Mouse (Mus musculus): Measurements from ENCODE around the gene Clcn5. TPM values are rescaled to one million over a fixed set of nuclear protein-coding genes. Genes with fewer than 3 reads are reported as not detected.
A peak's percentile ranks its signal among the peaks of the same experiment; 100 is the strongest.

Gene Clcn5
- polyA plus RNA-seq, 1 experiment from 2014 or later = 17.8 TPM

DNA sequence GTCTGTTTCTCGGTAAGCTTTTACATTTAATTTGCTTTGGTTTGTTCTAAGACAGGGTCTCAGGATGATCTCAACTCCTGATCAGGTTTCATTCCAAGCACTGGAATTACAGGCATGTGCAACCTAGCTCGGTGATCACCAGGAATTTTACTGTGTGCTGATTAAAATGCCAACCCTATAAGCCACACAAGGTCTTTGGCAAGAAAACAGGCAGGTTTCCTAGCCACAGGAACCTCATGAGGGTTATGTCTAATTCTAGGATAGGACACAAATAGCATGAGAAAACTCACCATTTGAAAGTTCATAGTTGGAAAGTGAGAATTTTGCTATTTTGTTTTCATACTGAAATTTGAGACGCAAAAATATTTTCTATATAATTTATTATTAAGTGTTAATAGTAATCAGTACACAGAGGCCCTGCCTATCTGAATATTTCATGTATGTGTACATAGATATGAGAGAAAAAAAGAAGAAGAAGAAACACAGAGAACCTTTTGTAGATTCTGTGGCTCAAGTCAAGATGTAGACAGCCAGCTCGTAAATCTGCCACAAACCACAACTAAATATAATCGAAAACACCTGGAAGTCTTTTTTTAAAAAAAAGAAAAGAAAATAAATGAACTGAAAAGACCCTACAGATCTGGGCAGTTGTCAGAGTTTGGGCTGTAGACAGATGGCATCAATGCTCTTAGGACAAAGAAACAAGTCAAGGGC is 58.6 kb downstream of the Clcn5 start:
- H3K27ac ChIP-seq (ENCODE audit: low read length) = no peak overlapping the region
- 71% methylated on average over 5 of the region's 5 CpGs for WGBS
- no peak overlapping the region for H3K4me2 ChIP-seq (replicated peaks; ENCODE audit: low read depth, low read length)
- H3K36me3 ChIP-seq (ENCODE audit: control insufficient read depth, insufficient read depth, low read length) = no peaks in the 10 kb centered on the region
- no peak overlapping the region for H3K9ac ChIP-seq (replicated peaks; ENCODE audit: low read depth, low read length)
- H3K27me3 ChIP-seq (ENCODE audit: control insufficient read depth, insufficient read depth, low read length) = no peaks in the 10 kb centered on the region
- ATAC-seq (ENCODE audit: insufficient number of reproducible peaks, insufficient read depth, low FRiP score, low read depth) = no peak
- no peak overlapping the region for H3K4me3 ChIP-seq (ENCODE audit: low read depth, low read length)
- no peaks in the 10 kb centered on the region for H3K4me1 ChIP-seq (ENCODE audit: control insufficient read depth, insufficient read depth, low read length)
- no peaks in the 10 kb centered on the region for H3K9me3 ChIP-seq (ENCODE audit: control insufficient read depth, low read depth, low read length)

DNA sequence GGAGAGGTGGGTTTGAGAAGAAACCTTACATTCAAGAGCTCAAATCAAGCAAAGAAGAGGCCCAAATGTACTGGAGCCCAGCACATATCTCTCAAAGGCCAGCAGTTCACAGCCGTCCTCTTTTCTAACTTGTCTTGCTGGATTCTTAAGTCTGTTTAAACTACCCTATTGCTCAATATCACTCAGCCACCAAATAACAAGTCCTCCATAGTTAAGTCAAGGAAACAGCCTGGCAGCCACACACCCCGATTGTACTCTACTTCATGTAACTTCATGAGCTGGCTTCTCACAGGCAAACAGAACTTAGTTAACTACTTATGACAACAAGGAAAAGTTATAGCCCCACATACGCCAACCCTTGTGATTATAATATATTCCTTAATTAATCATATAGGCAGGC is 59.4 kb downstream of the Clcn5 start:
- H3K4me1 ChIP-seq (ENCODE audit: control insufficient read depth, insufficient read depth, low read length) = no peaks in the 10 kb centered on the region
- H3K9ac ChIP-seq (replicated peaks; ENCODE audit: low read depth, low read length) = no peak overlapping the region
- no peak for ATAC-seq (ENCODE audit: insufficient number of reproducible peaks, insufficient read depth, low FRiP score, low read depth)
- no peak overlapping the region for H3K4me3 ChIP-seq (ENCODE audit: low read depth, low read length)
- H3K36me3 ChIP-seq (ENCODE audit: control insufficient read depth, insufficient read depth, low read length) = no peaks in the 10 kb centered on the region
- H3K27ac ChIP-seq (ENCODE audit: low read length) = no peak overlapping the region
- no peak overlapping the region for H3K4me2 ChIP-seq (replicated peaks; ENCODE audit: low read depth, low read length)
- 53% methylated on average over 3 of the region's 3 CpGs for WGBS
- H3K27me3 ChIP-seq (ENCODE audit: control insufficient read depth, insufficient read depth, low read length) = no peaks in the 10 kb centered on the region
- no peaks in the 10 kb centered on the region for H3K9me3 ChIP-seq (ENCODE audit: control insufficient read depth, low read depth, low read length)

DNA sequence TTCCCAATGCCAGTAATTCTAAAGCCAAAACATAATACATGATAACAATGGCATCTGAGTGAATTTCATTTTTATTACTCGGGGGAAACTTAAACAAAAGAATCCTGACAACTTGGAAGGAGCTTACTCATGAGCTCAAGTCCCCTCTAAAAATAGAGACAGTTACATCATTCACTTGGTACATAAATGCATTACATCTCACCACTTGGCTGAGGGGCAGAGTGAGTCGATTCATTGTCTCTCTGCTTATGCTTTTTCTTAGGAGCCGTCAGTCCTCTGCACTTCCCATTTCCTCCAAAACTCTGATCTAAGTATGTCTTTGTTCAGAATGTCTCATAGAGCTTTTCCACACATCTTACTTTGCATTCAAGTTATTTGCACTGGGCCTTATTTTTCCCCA is 63.1 kb downstream of the Clcn5 start:
- no peak overlapping the region for H3K4me2 ChIP-seq (replicated peaks; ENCODE audit: low read depth, low read length)
- H3K36me3 ChIP-seq (ENCODE audit: control insufficient read depth, insufficient read depth, low read length) = no peaks in the 10 kb centered on the region
- H3K27ac ChIP-seq (ENCODE audit: low read length) = no peak overlapping the region
- ATAC-seq (ENCODE audit: insufficient number of reproducible peaks, insufficient read depth, low FRiP score, low read depth) = no peak
- no peaks in the 10 kb centered on the region for H3K9me3 ChIP-seq (ENCODE audit: control insufficient read depth, low read depth, low read length)
- WGBS = 61% methylated on average over 3 of the region's 3 CpGs
- no peak overlapping the region for H3K9ac ChIP-seq (replicated peaks; ENCODE audit: low read depth, low read length)
- no peaks in the 10 kb centered on the region for H3K27me3 ChIP-seq (ENCODE audit: control insufficient read depth, insufficient read depth, low read length)
- no peak overlapping the region for H3K4me3 ChIP-seq (ENCODE audit: low read depth, low read length)
- H3K4me1 ChIP-seq (ENCODE audit: control insufficient read depth, insufficient read depth, low read length) = no peaks in the 10 kb centered on the region

DNA sequence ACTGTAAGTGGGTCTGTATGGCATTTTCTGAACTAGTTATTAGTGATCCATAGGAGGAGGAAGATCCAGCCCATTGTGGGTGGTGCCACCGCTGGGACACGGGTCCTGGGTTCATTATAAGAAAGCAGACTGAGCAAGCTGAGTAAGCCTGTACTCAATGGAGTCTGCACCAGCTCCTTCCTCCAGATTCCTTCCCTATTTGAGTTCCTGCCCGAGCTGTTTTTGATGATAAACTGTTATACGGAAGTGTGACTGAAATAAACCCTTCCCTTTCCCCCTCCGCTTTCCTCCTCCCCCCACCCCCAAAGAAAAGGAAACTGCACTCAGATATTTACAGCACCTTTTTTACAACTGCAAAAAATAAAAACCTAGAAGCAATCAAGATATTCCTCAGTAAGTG is 115.1 kb downstream of the Clcn5 start:
- Histone ChIP-seq H3K4me3 (ENCODE audit: low read depth, low read length) (no peak overlapping the region), H3K9ac (replicated peaks; ENCODE audit: low read depth, low read length) (no peak overlapping the region), H3K27ac (ENCODE audit: low read length) (no peak overlapping the region), H3K9me3 (ENCODE audit: control insufficient read depth, low read depth, low read length) (no peaks in the 10 kb centered on the region), H3K4me2 (replicated peaks; ENCODE audit: low read depth, low read length) (no peak overlapping the region), H3K27me3 (ENCODE audit: control insufficient read depth, insufficient read depth, low read length) (no peaks in the 10 kb centered on the region), H3K36me3 (ENCODE audit: control insufficient read depth, insufficient read depth, low read length) (no peaks in the 10 kb centered on the region), H3K4me1 (ENCODE audit: control insufficient read depth, insufficient read depth, low read length) (no peaks in the 10 kb centered on the region)
- 65% methylated on average over 5 of the region's 5 CpGs for WGBS
- ATAC-seq (ENCODE audit: insufficient number of reproducible peaks, insufficient read depth, low FRiP score, low read depth) = no peak

DNA sequence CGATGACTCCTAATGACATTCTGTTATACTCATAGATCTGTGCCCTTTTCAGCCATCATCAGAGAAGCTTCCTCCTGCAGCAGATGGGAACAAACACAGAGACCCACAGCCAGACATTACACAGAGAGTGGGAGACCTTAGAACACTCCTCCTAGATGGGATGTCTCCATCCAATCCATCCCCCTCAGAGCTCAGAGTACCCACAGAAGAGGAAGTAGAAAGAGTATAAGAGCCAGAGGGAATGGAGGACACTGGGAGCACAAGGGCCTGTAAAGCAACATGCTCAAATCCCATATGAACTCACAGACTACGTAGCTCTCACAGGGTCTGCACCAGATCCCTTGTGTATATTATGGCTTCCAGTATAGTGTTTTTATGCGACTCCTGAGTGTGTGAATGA is 115.6 kb downstream of the Clcn5 start:
- H3K36me3 ChIP-seq (ENCODE audit: control insufficient read depth, insufficient read depth, low read length) = no peaks in the 10 kb centered on the region
- H3K27ac ChIP-seq (ENCODE audit: low read length) = no peak overlapping the region
- no peak overlapping the region for H3K9ac ChIP-seq (replicated peaks; ENCODE audit: low read depth, low read length)
- 94% methylated on average over 3 of the region's 3 CpGs for WGBS
- no peak for ATAC-seq (ENCODE audit: insufficient number of reproducible peaks, insufficient read depth, low FRiP score, low read depth)
- no peaks in the 10 kb centered on the region for H3K27me3 ChIP-seq (ENCODE audit: control insufficient read depth, insufficient read depth, low read length)
- H3K4me2 ChIP-seq (replicated peaks; ENCODE audit: low read depth, low read length) = no peak overlapping the region
- no peak overlapping the region for H3K4me3 ChIP-seq (ENCODE audit: low read depth, low read length)
- no peaks in the 10 kb centered on the region for H3K4me1 ChIP-seq (ENCODE audit: control insufficient read depth, insufficient read depth, low read length)
- no peaks in the 10 kb centered on the region for H3K9me3 ChIP-seq (ENCODE audit: control insufficient read depth, low read depth, low read length)

DNA sequence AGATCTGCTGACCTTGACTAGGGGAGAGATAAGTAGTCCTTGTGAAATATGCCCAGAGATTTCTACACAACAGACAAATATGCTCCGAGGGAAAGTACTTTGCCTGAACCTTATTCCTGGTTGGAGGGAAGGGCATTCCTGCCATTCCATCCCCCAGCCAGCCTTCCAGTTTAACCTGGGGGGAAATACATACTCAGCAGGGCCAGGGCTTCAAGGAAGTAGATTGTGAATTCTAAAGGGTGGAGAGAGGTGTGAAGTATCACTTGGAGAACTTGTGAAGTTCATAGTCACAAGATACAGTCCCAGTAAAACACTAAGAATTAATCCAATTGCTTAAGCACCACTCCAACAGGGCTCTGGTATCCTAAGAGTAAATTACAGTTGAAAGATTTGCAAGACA is 121.3 kb downstream of the Clcn5 start:
- ATAC-seq (ENCODE audit: insufficient number of reproducible peaks, insufficient read depth, low FRiP score, low read depth) = no peak
- H3K27ac ChIP-seq (ENCODE audit: low read length) = no peak overlapping the region
- no peak overlapping the region for H3K9ac ChIP-seq (replicated peaks; ENCODE audit: low read depth, low read length)
- H3K4me2 ChIP-seq (replicated peaks; ENCODE audit: low read depth, low read length) = no peak overlapping the region
- no peaks in the 10 kb centered on the region for H3K4me1 ChIP-seq (ENCODE audit: control insufficient read depth, insufficient read depth, low read length)
- no peaks in the 10 kb centered on the region for H3K27me3 ChIP-seq (ENCODE audit: control insufficient read depth, insufficient read depth, low read length)
- H3K9me3 ChIP-seq (ENCODE audit: control insufficient read depth, low read depth, low read length) = no peaks in the 10 kb centered on the region
- WGBS = 33% methylated on average over 1 of the region's 1 CpGs
- H3K4me3 ChIP-seq (ENCODE audit: low read depth, low read length) = no peak overlapping the region
- no peaks in the 10 kb centered on the region for H3K36me3 ChIP-seq (ENCODE audit: control insufficient read depth, insufficient read depth, low read length)

DNA sequence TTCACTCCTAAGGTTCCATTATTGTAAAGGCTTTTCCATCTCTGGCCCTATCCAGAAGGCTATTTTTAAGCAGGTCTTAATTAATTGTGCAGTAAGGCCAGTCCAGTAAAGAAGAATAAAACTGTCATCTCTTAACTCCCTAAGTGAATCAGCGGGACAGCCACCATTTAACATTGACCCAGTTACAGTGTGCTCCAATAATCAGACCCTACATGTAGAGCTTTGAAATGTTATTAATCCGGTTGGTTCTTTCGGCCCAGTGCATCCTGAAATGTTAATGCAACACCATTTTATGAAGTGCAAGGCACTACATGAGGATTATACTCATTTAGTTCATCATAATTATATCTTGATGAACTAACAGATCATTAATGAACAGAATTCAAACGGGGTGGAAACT is 128.3 kb downstream of the Clcn5 start:
- ATAC-seq (ENCODE audit: insufficient number of reproducible peaks, insufficient read depth, low FRiP score, low read depth) = no peak
- H3K27ac ChIP-seq (ENCODE audit: low read length) = no peak overlapping the region
- no peaks in the 10 kb centered on the region for H3K4me1 ChIP-seq (ENCODE audit: control insufficient read depth, insufficient read depth, low read length)
- 90% methylated on average over 4 of the region's 4 CpGs for whole genome bisulfite sequencing
- H3K4me2 ChIP-seq (replicated peaks; ENCODE audit: low read depth, low read length) = no peak overlapping the region
- H3K36me3 ChIP-seq (ENCODE audit: control insufficient read depth, insufficient read depth, low read length) = no peaks in the 10 kb centered on the region
- H3K4me3 ChIP-seq (ENCODE audit: low read depth, low read length) = no peak overlapping the region
- H3K9me3 ChIP-seq (ENCODE audit: control insufficient read depth, low read depth, low read length) = no peaks in the 10 kb centered on the region
- H3K27me3 ChIP-seq (ENCODE audit: control insufficient read depth, insufficient read depth, low read length) = no peaks in the 10 kb centered on the region
- H3K9ac ChIP-seq (replicated peaks; ENCODE audit: low read depth, low read length) = no peak overlapping the region

DNA sequence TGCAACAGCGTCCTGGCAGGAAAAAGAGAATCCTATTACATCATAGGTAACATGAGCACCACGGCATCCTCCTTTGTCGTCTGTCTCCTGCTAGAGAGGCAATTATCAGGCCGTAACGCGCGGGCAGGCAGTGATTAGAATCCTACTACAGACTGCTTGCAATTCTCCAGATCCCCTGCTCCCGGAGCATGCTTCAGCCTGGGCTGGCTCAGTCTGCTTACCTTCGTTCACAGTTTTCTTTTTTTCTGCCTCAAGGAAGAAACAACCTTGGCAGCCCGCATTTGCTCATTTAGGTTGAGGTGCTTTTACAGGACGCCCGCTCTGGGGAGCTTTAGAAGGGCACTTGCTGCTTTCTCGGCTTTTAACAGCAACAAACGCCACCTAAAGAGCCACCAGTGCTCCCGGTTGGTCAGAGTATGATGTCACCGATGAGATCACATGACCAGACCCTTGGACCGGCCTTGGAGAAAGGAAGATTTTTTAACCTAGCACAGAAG is 130.8 kb downstream of the Clcn5 start:
- no peaks in the 10 kb centered on the region for H3K4me1 ChIP-seq (ENCODE audit: control insufficient read depth, insufficient read depth, low read length)
- ATAC-seq (ENCODE audit: insufficient number of reproducible peaks, insufficient read depth, low FRiP score, low read depth) = peak; percentile 84
- H3K4me2 ChIP-seq (replicated peaks; ENCODE audit: low read depth, low read length) = peak overlapping the region; percentile 42
- WGBS = 20% methylated on average over 17 of the region's 17 CpGs
- peak overlapping the region; percentile 31 for H3K4me3 ChIP-seq (ENCODE audit: low read depth, low read length)
- H3K36me3 ChIP-seq (ENCODE audit: control insufficient read depth, insufficient read depth, low read length) = no peaks in the 10 kb centered on the region
- H3K27me3 ChIP-seq (ENCODE audit: control insufficient read depth, insufficient read depth, low read length) = no peaks in the 10 kb centered on the region
- peak overlapping the region; percentile 66; the same call in 1 of the 2 replicates for H3K27ac ChIP-seq (ENCODE audit: low read length)
- no peaks in the 10 kb centered on the region for H3K9me3 ChIP-seq (ENCODE audit: control insufficient read depth, low read depth, low read length)
- H3K9ac ChIP-seq (replicated peaks; ENCODE audit: low read depth, low read length) = 0 out of 2 replicates have a peak overlapping the region, but pooled peaks have one; percentile 6
